Mouse (Mus musculus) 3134 (cell line): ENCODE measurements around the gene Ppan.
A peak's percentile ranks its signal among the peaks of the same experiment; 100 is the strongest.

ENCODE experiments used
- DNase-seq: peaks from one replicate; pipeline ENCODE4 v3.0.0-alpha.2; 2011; ENCODE audit warnings: low spot score; ENCODE audit not compliant: insufficient read length; ENCODE audit errors: extremely low read depth

The Ppan gene

DNA sequence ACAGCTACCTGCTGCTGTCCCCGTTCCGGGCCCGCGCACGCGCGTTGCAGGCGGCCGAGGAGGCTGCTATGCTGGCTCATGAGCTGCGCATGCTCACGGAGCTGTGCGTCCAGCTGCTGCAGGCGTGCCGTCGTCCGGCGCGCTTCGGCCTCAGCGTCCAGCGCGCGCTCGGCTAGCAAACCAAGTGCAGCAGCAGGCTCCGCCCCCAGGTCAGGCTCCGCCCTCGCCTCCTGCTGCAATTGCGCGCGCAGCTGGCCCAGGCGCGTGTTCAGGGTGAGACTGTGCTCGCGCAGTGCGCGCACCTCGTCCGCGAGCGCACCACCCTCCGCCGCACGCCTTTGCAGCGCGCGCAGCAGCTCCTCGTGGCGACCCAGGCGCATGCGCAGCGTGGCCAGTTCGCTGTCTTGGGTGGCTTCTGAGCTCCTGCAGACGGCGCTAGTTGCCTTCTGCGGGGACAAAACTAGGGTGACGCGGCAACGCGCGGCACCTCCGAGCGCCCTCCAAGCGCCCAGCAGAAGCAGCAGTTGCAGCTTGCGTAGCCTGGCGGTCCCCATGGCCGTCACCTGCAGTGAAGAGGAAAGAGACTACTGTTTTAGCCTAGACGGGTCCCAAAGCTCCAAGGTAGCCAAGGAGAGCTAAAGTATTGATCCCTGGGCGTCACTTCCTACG, 9.8 kb upstream of the Ppan start:
- peak; percentile 100 for DNase-seq

DNA sequence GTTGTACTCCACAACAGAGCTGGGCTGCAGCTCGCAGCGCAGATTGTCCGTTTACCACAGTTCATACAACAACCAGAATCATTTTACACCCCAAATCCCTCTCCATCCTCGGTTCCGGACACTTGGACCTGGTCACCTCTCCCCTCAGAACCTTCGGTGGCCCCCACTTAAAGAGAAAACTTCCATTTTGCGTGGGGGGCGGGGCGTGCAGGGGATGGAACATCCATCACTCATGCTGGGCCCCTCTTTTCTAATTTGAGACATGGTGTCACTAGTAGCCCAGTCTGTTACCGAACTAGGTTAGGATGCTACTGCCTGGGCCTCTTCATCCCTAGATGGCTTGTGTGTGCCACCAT, 9.3 kb upstream of the Ppan start:
- DNase-seq = no peak

DNA sequence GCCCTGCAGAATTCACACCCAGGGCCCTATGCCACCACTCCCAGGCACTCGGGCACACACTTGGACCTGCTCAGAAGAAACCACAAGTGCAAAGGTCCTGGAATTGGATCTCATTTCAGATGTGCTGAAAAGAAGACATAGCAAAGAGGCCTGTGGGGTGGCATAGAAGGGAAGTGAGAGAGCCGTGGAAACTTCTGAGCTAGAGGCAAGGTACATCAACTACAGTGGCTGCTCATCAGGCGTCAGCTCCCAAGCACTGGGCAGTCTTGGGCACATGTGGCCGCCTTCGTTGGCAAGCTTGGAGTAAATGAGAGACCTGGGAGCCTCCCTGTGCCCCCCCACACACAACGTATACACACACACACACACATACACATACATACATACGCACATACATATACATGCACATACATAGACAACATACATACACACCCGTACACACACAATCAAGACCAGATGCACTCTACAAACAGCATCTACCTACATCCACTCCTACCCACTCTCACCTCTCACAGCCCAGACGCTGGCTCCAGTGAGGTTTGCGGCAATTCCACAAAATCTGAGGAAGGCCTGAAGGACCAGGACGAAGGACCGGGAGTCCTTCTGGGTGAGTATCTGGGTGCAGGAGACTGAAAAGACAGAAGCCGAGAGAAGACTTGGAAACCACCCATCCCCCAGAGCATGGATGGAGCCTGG, 8.7 kb upstream of the Ppan start, which contains the start of gene Angptl6:
Gene Angptl6 (minus strand): TSS at position 631 of the 696 bp plus-strand sequence.
- no peak for DNase-seq

DNA sequence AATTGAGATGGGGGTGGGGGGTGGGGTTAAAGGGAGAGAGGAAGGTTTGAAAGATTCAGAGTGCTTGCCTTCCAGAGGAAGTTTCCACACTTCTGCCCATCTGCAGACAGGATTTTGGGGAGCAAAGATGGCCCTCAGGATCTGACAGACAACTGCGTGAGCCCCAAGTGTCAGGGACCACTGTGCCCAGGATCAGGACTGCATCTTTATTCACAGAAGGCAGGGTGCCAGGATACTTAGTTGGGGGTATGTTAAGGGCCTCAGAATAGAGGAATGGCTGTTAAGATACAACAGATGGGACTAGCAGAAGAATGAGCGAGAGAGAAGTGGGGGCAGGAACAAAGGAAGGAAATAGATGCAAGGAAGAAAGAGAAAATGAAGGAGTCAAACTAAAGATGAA, 1.4 kb upstream of the Ppan start:
- DNase-seq = no peak

DNA sequence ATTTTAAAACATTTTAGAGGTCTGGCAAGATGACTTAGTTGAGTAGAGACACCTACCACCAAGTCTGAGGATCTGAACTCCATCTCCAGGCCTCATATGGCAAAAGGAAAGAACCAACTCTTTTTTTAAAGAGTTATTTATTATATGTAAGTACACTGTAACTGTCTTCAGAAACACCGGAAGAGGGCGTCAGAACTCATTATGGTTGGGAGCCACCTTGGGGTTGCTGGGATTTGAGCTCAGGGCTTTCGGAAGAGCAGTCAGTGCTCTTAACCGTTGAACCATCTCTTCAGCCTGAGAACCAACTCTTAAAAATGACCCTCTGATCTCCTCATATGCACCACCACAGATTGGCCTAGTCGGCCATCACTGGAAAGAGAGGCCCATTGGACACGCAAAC, 784 bp upstream of the Ppan start:
- no peak for DNase-seq

DNA sequence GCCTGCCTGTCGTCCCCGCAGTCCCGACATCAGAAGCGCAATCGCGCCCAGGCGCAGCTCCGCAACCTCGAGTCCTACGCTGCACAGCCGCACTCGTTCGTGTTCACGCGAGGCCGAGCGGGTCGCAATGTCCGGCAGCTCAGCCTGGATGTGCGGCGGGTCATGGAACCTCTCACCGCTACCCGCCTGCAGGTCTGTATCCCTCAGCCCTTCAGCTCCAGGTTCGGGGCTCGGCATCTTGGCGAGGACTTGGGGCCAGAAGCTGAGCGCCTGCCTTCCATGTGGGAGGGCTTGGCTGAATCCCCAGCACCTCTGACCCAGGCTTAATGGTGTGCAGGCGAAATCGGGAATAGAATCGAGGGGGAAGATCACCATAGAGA, 401 bp downstream of the Ppan start:
- no peak for DNase-seq

DNA sequence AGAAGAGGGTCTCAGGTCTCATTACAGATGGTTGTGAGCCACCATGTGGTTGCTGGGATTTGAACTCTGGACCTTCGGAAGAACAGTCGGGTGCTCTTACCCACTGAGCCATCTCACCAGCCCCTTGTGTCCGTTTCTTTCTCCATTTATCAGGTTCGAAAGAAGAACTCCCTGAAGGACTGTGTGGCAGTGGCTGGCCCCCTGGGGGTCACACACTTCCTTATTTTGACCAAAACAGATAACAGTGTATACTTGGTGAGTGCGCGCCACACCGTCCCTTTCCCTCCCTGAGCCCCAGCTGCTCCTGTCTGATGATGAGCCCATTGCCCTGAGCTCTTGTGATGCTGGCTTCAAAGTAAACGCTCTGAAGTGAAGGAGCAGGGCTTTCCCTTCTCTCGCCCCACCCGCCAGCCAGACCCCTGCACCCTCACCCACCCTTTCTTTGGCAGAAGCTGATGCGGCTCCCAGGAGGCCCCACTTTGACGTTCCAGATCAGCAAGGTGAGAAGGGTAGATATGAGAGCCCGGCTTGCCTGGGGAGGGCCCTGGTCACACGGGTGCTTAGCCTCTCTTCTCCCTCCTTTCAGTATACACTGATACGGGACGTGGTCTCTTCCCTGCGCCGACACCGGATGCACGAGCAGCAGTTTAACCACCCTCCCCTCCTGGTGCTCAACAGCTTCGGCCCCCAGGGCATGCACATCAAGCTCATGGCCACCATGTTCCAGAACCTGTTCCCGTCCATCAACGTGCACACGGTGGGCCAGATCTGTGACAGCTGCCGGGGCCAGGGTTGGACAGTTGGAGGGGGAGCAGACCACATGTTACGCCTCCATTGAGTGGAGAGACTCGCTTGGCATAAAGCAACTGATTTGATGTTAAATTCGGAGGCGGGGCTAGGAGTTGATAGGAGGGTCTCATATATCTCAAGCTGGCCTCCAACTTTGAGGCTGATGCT, 1.5 kb downstream of the Ppan start:
- DNase-seq = no peak

DNA sequence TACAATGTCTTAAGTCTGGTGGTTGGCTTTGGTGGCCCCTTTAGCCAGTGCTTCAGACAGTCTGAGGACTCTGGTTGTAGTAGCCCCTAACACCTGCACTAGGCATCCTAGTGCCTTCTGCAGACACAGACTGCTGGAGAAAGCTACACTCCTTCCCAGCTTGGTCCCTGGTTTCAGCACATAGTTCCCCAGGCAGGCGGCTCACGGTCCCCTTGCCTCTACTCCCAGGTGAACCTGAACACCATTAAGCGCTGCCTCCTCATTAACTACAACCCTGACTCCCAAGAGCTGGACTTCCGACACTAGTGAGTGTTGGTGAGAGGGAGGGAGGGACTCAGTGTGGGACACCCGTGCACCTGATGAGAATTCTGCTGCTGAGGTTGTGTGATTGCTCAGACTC, 2.4 kb downstream of the Ppan start:
- no peak for DNase-seq

DNA sequence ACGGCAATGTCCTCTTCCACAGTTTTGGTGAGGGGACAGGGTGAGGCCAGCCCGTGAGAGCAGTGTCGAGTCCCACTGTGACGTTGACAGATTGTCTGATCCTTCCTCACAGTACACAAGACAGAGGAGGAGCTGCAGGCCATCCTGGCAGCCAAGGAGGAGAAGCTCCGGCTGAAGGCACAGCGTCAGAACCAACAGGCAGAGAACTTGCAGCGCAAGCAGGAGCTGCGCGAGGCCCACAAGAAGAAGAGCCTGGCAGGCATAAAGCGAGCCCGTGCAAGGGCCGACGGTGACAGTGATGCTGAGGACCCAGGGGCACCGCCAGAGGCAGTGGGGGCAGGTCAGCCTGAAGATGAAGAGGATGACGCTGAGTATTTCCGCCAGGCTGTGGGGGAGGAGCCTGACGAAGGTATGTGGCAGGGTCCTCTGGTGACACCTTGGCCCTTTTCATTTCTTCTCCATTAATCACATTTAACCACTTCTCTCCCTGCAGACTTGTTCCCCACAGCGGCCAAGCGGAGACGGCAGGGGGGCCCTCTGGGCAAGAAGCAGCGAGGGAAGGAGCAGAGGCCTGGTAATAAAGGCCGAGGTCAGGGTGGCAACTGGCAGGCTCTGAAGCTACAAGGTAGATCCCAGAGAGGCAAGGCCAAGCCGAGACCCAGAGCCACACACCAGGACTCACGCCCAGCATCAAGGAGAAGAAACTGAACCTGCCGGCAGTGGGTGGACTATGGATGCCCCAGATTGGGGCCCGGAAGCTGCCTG, 3.5 kb downstream of the Ppan start:
- DNase-seq = no peak

DNA sequence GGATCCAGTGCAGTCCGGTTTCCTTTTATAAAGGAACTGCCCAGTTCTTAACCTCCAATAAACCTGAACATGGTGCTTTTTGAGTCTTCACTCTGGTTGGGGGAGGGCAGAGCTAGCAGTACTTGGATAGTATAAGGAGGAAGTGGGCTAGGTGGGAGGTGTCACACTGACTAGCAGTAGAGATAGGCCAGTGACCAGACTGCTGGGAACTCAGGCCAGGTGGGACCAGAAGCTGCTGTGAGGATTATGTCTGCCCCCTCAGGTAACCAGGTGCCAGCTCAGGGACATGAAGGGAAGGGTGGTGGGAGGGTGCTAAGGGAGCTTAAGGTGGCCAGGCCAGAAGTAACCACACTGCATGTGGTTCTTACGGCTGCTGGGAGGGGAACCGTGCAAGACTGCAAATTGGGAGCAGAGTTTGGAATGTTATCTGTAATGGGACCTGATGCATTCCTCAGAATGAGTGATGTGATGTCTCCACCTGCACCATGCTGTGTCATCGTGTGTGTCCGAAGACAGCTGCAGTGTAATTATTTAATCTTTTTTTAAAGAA, 4.2 kb downstream of the Ppan start:
- DNase-seq = peak; percentile 32

DNA sequence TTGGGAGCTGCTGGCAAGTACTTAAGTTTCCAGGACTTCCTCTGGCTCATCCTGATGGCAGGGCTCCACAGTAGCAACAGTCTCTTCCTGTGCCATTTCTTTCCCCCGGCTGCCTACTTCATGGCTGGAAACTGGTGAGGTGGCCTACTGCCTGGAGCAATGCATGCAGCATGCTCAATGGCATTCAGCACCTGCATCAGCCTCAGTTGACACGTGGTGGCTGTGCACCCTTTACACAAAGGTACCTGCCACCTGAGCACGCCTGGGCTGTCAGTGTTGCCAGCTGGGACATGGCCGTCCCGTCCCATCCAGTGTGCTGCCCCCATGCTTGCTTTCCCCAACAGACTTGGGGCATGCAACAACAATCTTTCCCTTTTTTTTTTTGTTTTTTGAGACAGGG, 5.1 kb downstream of the Ppan start:
- DNase-seq = no peak

DNA sequence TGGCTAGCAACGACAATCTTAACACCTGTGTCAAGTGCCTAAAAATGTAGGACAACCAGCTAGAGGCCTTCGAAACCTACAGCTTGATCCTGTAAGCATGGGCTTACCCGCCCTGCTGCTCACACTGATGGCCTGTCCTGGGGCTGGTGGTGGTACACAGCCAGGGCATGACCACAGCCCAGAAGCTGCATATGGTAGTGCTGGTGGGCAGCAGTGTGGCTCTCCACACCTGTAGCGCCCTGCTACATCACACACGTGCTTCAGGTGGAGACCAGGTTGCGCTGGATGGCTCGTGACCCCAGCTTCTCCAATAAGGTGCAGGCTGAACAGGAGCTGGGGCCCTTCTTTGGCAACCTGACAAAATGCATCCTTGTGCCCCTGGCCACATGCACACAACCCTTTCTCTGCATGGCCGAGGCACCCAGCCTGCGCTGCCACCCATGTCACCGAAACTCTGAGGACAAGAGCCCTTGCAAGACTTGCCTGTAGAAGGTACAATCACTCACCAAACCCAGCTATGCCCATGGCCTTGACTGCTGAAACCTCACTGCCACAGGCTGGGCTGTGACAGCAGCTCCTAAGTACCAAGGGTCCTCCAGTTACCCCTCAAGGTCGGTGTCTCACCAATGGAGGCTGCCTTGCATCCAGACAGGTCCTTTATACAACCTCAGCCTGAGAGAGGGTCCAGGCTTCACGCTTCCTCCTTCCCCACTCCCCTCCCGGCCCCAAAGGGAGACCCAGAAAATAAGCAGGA, 5.8 kb downstream of the Ppan start:
- DNase-seq = no peak

DNA sequence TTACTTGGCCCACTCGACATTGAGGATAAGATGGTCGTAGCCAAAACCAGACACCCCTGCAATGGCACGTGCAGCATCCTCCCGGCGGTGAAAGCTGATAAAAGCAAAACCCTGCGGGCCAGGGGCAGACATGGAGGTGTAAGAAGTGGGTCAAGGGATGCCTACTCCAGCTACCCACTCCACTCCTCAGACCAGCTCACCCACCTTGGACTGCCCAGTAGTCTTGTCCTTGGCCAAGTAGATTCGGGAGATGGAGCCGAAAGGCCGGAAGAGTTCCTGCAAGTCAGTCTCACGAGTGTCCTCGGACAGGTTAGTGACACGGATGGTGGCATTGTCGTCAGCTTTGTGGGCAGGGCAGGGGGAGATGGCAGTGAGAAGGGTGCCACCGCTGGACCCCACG, 6.7 kb downstream of the Ppan start:
- no peak for DNase-seq

DNA sequence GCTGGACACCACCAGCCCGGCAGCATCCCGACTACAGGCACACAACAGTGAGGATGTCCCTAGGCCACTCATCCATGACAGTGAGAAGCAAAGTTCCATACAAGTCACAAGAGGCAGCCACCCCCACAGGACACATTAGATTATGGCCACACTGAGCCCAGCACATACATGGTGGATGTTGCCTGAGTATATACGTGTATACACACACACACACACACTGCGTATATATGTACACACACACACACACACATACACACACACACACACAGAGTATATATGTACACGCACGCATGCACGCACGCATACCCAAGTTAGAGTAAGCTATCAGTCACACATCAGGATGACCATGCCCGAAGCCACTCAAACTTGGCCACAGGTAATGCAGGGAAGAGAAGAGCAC, 7.4 kb downstream of the Ppan start:
- no peak for DNase-seq

DNA sequence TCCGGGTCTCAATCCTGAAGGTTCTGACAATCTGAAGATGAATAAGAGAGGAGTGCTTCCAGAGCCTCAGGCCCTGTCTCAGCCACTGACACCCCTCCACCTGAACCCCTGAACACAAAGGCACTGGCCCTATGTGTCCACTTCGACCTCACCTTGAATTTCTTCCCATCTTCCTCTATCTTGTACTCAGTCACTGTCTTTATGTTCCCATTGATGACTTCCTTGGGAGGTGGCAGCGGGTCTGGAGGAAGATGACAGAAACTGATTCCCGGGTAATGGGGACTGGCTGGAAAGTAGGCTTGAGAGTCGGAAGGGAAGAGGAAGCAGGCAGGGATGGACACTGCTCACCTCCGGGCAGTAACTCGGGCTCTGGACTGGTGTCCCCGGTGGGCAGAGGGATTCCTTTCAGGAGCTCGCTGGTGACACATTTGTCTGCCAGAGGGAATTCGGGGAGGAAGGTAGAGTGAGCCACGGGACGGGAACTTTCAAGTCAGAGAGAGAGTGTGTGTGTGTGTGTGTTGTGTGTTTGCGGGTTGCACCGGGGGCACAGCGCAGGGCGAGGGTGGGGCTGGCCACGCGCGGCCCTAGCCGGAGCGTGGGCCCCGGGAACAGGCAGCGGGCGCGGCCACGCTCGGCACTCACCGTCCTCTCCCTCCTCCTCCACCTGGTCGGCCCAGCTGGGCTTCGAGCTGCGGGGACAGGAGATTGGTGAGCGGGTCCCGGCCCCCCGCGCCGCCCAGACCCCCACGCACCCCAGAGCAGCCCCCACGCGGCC, 9.9 kb downstream of the Ppan start:
- no peak for DNase-seq

DNA sequence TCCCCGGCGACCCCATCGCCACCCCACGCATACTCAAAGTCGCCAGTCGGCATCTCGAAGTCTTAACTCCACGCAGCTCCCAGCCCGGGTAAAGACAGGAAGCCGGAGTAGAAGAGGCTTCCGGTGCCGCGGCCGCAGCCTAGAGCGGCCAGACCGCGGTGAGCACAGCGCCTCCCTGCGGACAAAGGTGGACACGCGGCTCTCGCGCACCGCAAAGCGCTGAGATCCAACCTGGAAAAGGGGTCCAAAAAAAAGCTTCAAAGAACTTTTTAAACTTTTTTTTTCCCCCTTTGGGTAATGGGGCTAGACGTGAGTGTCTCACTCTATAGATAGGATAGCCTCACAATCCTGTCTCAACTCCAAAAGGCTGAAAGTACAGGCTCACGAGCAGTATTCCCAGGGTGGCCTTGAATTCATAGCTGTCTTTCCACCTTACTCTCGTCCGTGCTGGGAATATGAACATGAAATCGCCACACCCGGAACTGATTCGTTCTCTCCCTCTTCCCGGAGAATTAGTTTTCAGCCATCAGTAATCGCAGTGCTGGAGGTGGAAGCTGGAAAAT, 10.6 kb downstream of the Ppan start, which contains the start of gene Eif3g:
Gene Eif3g (minus strand): TSS at position 113 of the 563 bp plus-strand sequence.
- peak; percentile 85 for DNase-seq

DNA sequence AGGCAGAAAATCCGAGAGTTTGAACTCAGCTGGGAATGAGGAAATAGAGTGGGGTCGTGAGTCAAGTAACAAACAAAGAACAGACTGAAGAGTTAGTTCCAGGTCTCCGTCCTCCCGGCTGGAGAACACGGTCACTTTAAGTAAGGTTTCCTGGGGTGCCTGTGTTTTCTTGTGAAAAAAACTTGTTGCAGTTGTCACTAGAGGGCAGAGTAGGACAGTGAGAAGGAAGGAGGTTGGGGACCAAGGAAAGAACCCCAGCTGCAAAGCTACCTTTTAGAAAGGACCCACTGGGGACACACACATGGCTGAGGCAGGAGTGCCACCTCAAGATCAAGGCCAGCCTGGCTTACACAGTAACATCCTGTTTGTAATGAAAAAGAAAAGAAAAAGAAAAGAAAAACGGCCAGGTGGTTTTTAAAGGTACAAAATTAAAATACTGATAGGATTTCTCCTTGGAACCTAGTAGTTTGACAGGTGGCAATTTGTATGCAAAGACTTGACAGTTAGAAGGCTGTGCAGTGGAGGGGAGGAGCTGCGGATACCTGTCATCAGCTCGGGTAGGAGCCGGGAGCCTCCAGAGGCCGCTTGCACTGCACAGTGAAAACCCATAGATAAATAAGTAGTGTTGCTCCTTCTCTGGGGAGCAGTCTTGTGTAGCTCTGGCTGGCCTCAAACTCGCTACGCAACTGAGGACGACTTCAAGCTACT, 13.6 kb downstream of the Ppan start:
- no peak for DNase-seq

DNA sequence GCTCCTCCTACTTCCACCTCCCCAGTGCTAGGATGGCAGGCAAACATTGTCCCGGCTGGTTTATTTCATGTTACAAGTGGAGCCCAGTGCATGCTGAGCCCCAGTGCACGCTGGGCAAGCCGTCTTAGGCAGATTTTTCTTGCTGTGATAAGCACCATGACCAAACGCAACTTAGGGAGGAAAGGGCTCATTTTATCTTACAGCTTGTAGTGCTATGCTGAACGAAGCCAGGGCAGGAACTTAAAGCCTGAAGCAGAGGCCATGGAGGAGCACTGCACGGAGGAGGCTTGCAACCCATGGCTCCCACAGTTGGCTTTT, 14.2 kb downstream of the Ppan start:
- DNase-seq = no peak
